Mouse (Mus musculus): Measurements from ENCODE around the gene Akt3.

Akt3 gene

DNA sequence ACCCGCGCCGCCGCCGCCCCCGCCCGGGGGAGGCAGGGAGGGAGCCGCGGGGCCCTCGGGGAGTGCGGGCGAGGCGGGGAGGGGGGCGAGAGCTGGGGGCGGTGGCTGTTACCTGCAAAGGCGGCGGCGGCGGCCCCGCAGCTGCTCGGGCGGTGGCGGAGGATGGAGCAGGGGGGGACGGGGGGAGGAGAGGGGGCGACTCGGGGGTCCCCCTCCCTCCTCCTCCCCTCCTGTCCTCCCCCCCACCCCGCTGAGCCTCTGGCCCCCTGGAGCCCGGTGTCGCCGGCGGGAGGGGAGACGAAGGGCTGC is at the start of gene Akt3:
Gene Akt3 (minus strand): TSS at position 170 of the 309 bp plus-strand sequence.
- DNase-seq: no peak

GRCm38 (mm10) chr1:177307549-177307948 is 49.5 kb upstream of the Akt3 start:
- no peak for DNase-seq

DNA sequence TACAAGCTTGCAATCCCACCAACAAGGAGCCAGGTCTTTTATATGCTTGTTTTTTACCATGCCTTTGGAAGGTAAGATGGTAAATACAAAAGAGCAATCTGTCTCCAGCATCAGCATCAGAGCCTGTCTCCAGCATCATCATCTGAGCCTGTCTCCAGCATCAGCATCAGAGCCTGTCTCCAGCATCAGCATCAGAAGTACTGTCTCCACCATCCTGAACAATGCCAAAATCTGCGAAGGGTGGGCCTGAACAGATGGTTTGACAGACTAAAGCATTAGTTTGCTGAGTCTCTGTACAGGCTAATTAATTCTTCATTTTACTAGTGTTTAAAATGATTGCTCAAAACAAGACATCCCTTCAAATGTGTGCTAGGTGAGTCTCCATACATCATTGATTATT is 40.2 kb upstream of the Akt3 start:
- DNase-seq: no peak

GRCm38 (mm10) chr1:177286764-177287163 is 28.8 kb upstream of the Akt3 start:
- no peak for DNase-seq

- DNase-seq: no peak
These were observed 23.9 kb upstream of the Akt3 start for GRCm38 (mm10) chr1:177281925-177282324.

DNA sequence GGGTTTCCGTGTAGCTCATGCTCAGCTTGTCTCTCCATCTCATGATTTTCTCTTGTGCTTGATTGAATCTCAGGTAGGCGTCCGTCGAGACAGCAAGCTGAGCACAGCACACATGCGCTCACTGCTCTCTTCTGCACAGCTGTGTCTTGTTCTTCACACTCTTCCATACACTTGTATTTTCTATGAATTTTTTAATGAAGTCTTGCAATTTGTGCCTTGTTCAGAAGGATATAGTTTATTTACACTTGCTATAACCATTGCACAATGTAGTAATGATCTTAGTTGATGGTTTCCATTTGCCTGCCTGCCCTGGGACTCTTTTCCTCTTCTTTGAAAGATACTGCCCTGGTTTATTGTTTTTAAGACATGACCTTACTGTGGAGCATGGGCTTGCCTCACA is 19.4 kb upstream of the Akt3 start:
- DNase-seq: no peak

DNA sequence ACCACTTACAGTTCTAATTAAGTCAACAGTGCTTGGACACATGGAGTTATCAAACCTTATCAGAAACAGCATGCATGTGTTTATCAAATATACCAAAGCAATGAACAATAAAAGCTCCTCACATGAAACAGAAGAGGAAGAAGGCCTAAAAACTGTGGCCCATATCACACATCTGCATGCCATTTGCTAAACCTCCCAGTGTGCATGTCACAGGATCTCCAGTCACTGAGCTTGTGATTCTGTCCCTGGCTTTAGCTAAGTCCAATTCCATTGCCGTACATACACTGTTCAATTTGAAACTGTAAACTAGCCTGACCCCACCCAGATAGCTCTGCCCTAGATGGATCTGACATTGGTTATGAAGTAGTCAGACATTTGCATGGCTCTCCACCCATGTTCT is 9.6 kb upstream of the Akt3 start:
- no peak for DNase-seq

GRCm38 (mm10) chr1:177262926-177263325 is 4.9 kb upstream of the Akt3 start:
- DNase-seq: no peak

DNA sequence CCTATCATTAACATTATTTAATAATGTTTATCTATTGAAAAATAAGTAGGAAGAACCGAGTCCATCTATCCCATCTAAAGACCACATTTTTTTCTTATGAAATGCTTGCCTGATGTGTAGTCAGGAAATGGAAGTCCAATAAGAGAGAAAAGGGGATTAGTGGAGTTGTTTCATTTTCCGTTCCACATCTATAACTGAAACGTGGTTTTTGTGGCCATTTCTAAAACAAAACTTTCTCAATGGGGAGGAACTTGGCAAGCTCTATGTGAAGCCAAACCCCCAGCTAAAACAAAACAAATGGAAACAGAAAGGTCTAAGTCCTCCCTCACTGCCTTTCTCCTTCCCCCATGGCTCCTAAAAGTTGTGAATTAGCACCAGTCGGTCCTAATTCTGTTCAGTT is 2.8 kb upstream of the Akt3 start:
- DNase-seq: no peak

DNA sequence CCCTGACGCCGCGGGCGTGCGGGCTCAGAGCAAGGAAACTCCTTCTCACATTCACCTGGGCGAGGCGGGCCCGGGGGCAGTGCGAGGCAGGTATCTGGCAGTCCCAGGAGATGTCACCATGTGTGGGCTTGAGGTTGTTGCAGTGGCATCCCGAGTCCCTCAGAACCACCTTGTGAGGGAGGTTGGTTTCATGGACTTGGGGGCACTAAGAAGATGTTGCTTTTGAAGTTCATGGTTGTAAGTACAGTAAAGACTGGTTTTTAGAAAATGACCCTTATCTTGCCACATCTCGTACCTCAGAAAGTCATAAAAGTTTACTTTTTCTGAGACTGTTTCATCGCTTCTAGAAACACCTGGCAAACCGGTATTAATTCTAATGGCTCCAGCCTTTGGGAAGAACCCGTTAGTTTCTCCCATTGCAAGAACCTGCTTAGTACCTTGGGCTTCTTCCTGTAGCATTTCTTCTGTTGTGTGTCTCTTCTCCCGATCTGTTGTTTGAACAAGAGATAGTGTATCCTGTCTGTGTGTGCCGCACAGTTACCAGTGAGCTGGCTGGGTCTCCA is 1.1 kb upstream of the Akt3 start:
- no peak for DNase-seq

- DNase-seq: peak; percentile 80 to 83
These were observed 487 bp upstream of the Akt3 start for GRCm38 (mm10) chr1:177258343-177259037.

GRCm38 (mm10) chr1:177257178-177258033 is 597 bp downstream of the Akt3 start:
- DNase-seq: peak; percentile 62 to 75

- DNase-seq: no peak
These were observed 9.4 kb downstream of the Akt3 start for GRCm38 (mm10) chr1:177248638-177249037.

DNA sequence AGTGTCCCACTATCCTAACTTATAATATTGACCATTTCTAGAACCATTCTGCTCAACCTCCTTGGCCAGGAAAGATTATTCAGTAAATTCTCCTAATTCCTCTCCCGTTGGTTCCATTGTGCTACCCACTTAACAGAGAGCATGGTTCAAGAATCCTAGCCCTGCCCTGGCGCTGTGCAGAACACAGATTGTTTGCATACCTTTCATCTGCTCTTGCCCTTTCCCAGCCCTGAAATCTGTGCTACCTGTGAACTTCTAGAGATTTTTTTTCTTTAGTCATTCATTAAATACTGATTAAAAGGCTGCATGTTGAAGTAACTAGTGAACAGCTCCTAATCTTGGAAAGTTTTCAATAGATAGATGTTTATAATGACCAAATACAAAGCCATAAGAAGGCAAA is 19.6 kb downstream of the Akt3 start:
- DNase-seq: no peak

DNA sequence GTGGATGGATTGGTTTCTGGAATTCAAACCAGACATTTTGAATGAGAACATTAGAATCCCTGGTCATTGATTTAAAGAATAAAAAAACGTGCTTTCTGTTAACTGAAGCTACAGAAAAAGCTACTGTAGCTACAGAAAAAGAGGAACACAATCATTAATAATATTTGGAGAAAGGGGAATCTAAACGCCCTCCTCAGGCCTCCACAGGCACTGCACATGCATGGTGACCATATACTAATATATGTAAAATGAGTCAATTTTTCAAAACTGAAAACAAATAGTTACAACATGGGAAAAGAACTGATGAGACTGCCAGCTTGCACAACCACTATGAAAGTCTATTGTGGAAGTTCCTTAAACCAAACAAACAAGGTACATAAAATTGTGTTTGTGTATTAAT is 21.3 kb downstream of the Akt3 start:
- DNase-seq: no peak

DNA sequence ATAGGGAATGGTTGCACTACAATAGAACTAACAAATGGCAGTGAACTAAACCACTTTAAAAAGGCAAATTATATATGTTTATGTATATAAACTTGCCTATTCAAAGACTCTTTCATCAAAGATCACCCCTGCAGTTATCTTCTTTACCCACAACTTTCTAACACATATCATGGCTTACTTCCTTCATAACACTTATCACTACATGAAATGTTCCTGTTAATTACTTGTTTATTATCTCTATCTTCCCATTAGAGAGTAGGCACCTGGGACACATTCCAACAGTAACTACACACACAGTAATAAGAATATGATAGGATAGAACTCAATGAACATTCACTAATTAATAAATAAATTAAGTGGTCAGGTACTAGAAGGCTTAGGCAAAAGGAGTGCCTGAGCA is 21.8 kb downstream of the Akt3 start:
- no peak for DNase-seq

DNA sequence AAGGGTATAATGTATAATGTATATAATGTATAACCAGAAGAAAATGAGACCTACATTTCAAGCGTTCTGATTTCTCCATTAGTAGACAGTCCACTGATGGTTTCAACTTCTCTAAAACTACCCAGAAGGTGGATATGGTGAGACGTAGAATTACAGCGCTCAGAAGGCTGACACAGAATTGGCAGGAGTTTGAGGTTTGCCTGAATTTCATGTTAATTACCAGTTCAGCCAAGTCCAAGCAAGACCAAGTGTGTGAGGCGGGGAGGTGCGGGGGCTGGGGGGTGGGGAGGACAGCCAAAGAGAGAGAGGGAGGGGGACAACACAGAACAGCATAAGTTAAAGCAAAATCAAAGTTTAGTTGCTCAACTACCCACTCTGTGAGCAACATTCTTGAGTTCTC is 23.5 kb downstream of the Akt3 start:
- DNase-seq: no peak

DNA sequence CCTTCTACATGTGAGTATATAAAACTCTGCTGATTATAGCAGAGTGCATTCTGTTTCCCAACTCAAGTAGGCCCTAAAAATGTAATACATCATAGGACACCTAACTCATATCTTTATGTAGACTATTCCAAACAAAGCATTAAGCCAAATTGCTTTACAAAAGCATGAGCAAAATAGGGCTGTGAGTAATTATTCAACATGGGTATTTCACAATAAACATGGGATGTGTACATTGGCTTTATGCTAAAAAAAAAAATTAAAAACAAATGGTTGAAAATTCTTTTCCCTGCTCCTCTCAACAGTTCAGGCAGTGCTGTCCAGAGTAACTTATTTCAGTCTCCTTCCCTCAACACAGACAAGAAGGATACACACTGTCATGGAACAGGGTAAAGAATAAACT is 26.9 kb downstream of the Akt3 start:
- no peak for DNase-seq

GRCm38 (mm10) chr1:177198978-177199377 is 59.0 kb downstream of the Akt3 start:
- no peak for DNase-seq

DNA sequence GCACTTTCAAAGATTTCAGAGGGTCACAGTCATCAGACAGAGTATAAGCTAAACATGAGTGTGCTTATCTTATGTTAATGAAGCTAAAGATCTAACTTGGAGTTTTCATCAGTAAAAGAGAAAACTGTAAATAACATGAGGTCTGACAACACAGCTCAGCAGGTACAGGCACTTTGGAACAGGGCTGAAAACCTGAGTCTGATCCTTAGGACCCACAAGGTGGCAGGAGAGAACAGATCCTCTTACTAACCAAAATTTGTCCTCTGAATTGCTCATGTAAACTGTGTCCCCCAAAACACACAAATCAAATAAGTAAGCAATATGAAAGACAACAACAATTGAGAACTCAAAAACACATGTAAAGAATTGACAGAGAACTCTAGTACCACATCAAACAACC is 62.8 kb downstream of the Akt3 start:
- DNase-seq: no peak

GRCm38 (mm10) chr1:177194324-177194723 is 63.7 kb downstream of the Akt3 start:
- no peak for DNase-seq

DNA sequence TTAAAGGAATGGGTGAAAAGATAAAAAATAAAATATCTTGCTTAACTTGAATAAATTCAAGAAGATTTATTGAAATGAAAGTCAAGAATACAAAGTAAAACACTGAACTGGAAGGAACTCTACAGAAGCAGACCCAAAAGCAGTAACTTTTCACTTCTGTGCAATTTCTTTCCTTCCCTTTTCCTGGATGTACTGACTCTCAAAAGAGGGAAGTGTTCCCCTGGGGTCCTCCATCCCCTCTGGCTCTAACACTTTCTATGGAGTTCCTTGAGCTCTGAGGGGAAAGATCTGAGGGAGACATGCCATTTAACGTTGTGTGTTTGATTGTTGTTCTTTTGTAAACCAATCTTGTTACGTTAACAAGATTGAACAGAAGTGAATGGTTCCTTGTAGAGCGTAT is 66.4 kb downstream of the Akt3 start:
- no peak for DNase-seq

DNA sequence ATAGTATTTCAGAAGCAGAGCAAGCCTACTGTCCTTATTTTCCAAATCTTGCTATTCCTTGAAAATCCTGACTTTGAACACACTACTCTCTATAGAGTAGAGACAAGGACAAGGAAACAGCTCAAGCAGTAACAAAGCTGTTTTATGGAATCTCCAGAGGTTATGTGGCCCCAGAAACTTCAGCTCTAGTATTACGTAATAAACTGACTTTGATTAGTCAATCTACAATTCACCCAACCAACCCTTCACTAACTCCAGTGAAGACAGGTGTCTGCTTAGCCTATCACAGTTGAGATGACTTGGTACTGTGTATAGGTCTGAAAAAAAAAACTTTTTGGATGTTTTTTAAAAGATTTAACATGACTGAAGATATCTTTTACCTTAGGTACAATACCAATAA is 67.6 kb downstream of the Akt3 start:
- DNase-seq: no peak

- peak in 1 of 2 experiments; percentile 37 for DNase-seq
These were observed 69.3 kb downstream of the Akt3 start for GRCm38 (mm10) chr1:177188708-177189107.
